Mouse (Mus musculus): ENCODE results near the gene Scn1b. TPM values are rescaled to one million over a fixed set of nuclear protein-coding genes. Genes with fewer than 3 reads are reported as not detected.

Gene Scn1b
- total RNA-seq, 2 experiments from 2014 or later: 585 to 611 TPM

DNA sequence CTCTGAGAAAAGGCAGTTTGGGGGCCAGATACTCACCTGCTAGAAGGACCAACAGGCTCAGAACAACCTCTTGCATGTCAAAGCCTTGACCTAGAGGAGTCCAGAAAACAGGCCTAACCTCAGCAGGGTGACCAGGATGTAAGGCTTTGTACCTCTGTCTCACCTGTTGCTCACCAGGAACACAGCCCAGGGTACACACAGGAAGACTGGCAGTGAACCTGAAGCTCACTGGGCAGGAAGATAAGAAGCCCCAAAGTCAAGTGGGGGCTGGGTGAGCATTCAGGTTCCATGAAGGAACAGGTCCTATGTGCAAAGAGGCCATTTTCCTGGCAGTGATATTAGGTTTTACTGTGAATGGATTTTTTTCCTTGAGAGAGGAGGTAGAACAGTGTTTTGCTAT is 53.3 kb downstream of the Scn1b start:
- Histone ChIP-seq H3K27ac (peak overlapping the region; percentile 80; the same call in 1 of the 2 replicates), H3K4me3 (no peak overlapping the region)
- DNase-seq (ENCODE audit: low spot score in 2 of 2): no peak
- no peak for TF ChIP-seq CTCF (conservative IDR thresholded peaks at IDR 0.05)

DNA sequence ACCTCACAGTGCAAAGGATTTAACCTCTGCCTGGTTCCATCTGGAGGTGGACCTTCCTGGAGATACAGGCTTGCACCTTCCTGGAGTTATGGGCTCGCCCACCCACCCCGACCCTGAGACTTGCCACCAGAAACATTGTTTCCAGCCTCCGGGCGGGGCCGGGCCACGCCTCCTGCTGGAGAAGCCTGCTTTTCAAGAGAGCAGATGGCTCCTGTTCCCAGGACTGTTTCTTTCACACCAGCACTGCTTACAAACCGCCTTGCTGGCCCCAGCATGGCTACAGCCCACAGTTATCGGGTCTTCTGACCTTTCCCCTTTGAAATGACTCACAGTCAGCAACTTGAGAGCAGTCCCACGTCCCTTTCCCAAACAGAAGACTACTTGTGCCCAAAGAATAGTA is 54.5 kb downstream of the Scn1b start:
- no peak overlapping the region for H3K4me3 ChIP-seq
- H3K27ac ChIP-seq: peak overlapping the region; percentile 43; the same call in 1 of the 2 replicates
- TF ChIP-seq CTCF (conservative IDR thresholded peaks at IDR 0.05): no peak
- no peak for DNase-seq (ENCODE audit: low spot score in 2 of 2)

- peak overlapping the region; percentile 70 for H3K27ac ChIP-seq
- H3K4me3 ChIP-seq: no peak overlapping the region
- no peak for TF ChIP-seq CTCF (conservative IDR thresholded peaks at IDR 0.05)
- no peak for DNase-seq (ENCODE audit: low spot score in 2 of 2)
Measured at GRCm38 (mm10) chr7:31070324-31070723, 56.5 kb downstream of the Scn1b start.

GRCm38 (mm10) chr7:31069491-31069890 is 57.3 kb downstream of the Scn1b start:
- Histone ChIP-seq H3K27ac (peak overlapping the region; percentile 70; the same call in 1 of the 2 replicates), H3K4me3 (no peak overlapping the region)
- no peak for DNase-seq (ENCODE audit: low spot score in 2 of 2)
- TF ChIP-seq CTCF (conservative IDR thresholded peaks at IDR 0.05): no peak

DNA sequence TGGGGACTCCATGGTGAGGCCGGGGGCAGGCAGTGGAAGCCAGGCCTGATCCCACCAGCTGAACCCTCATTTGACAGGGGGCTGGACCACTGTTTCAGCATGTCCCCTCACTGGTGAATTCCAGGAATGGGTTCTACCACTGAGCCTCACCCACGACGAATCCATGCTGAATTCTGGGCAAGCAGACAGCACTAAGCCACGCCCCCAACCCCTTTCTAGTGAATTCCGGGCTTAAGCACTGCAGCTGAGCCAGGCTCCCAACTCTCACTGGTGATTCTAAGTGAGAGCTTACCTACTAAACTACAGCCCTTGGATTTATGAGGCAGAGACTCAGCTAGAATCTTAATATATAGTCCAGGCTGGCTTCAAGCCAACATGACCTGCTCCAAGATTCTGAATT is 59.0 kb downstream of the Scn1b start:
- H3K27ac ChIP-seq: peak overlapping the region; percentile 58; the same call in 1 of the 2 replicates
- no peak for TF ChIP-seq CTCF (conservative IDR thresholded peaks at IDR 0.05)
- DNase-seq (ENCODE audit: low spot score in 2 of 2): no peak
- H3K4me3 ChIP-seq: no peak overlapping the region

Other genes with a start within 250 kb of the Scn1b start
- gene Cd22, start 246.7 kb downstream of the Scn1b start, total RNA-seq (2021): not detected
- gene Mag, start 212.1 kb downstream of the Scn1b start, total RNA-seq (2021): 100 to 1,000 TPM; 135 to 145 TPM
- gene Hamp2, start 202.3 kb downstream of the Scn1b start, total RNA-seq (2021): not detected
- gene Hamp, start 183.0 kb downstream of the Scn1b start, total RNA-seq (2021): not detected
- 100 to 1,000 TPM; 134 to 137 TPM for gene Usf2, start 170.2 kb downstream of the Scn1b start, total RNA-seq (2021)
- gene Lsr, start 153.5 kb downstream of the Scn1b start, total RNA-seq (2021): 1 to 10 TPM; 7.5 to 8.6 TPM
- gene Fam187b, start 153.2 kb downstream of the Scn1b start, total RNA-seq (2021): not detected
- gene Fxyd5, start 84.5 kb downstream of the Scn1b start, total RNA-seq (2021): 10 to 100 TPM; 17.3 to 26.9 TPM
- 100 to 1,000 TPM; 117 to 121 TPM for gene Fxyd7, start 75.5 kb downstream of the Scn1b start, total RNA-seq (2021)
- 100 to 1,000 TPM in 1 of 2 experiments, 10 to 100 TPM in 1; 90.9 to 114 TPM for gene Fxyd1, start 69.8 kb downstream of the Scn1b start, total RNA-seq (2021)
- gene Lgi4, start 67.7 kb downstream of the Scn1b start, total RNA-seq (2021): 10 to 100 TPM; 37.9 to 41.9 TPM
- 1 to 10 TPM in 1 of 2 experiments, not detected in 1; 1.7 TPM for gene Fxyd3, start 50.3 kb downstream of the Scn1b start, total RNA-seq (2021)
- 1 to 10 TPM; 2.9 to 7.1 TPM for gene Hpn, start 11.7 kb downstream of the Scn1b start, total RNA-seq (2021)
- gene Gramd1a, start 28.9 kb upstream of the Scn1b start, total RNA-seq (2021): 100 to 1,000 TPM; 118 to 124 TPM
- gene Scgb2b2, start 163.5 kb upstream of the Scn1b start, total RNA-seq (2021): not detected
- gene Scgb1b2, start 164.8 kb upstream of the Scn1b start, total RNA-seq (2021): not detected
- gene Scgb2b3, start 235.1 kb upstream of the Scn1b start, total RNA-seq (2021): not detected
- not detected for gene Scgb1b3, start 248.6 kb upstream of the Scn1b start, total RNA-seq (2021)